Mouse (Mus musculus) inflammation-experienced regulatory T-cells, adult 6 months (primary cell): ENCODE results near the gene Siglecg. TPM values are rescaled to one million over a fixed set of nuclear protein-coding genes. Genes with fewer than 3 reads are reported as not detected.
A peak's percentile ranks its signal among the peaks of the same experiment; 100 is the strongest.

Experiments used
- ATAC-seq: one replicate; pipeline ENCODE4 v1.8.0; 2017
- polyA plus RNA-seq, 3 experiments: library from polyadenylated mRNA; unstranded; fragments of 100-300 nt; shearing (Covaris generic); gene quantifications; one replicate each; pipeline ENCODE4 v1.2.1; 2017

The Siglecg gene
- polyA plus RNA-seq, 3 experiments from 2014 or later = 1.5 to 2.0 TPM; not detected in 1

GRCm38 (mm10) chr7:43442684-43443083 lies 34.7 kb downstream of the Siglecg start:
- ATAC-seq = no peak

- peak; percentile 85 for ATAC-seq
These were observed 35.3 kb downstream of the Siglecg start for GRCm38 (mm10) chr7:43443126-43443916.

- peak; percentile 95 for ATAC-seq
These were observed 35.9 kb downstream of the Siglecg start, which contains the start of the genes Etfb and Gm45233 for GRCm38 (mm10) chr7:43443917-43444293. Gene Etfb, plus strand, starts transcription at chr7:43444083. Gene Gm45233, plus strand, starts transcription at chr7:43444128.

GRCm38 (mm10) chr7:43447801-43448200 lies 39.8 kb downstream of the Siglecg start:
- ATAC-seq = no peak

GRCm38 (mm10) chr7:43448246-43448645 lies 40.2 kb downstream of the Siglecg start:
- no peak for ATAC-seq

GRCm38 (mm10) chr7:43449811-43450210 lies 41.8 kb downstream of the Siglecg start:
- no peak for ATAC-seq

GRCm38 (mm10) chr7:43451726-43452125 lies 43.7 kb downstream of the Siglecg start:
- no peak for ATAC-seq

- no peak for ATAC-seq
These were observed 44.6 kb downstream of the Siglecg start for GRCm38 (mm10) chr7:43452609-43453008.

GRCm38 (mm10) chr7:43453599-43454355 lies 45.8 kb downstream of the Siglecg start:
- no peak for ATAC-seq

- ATAC-seq = no peak
These were observed 46.4 kb downstream of the Siglecg start for GRCm38 (mm10) chr7:43454371-43454770.

- no peak for ATAC-seq
These were observed 54.8 kb downstream of the Siglecg start, which contains the start of gene Vsig10l for GRCm38 (mm10) chr7:43462851-43463250. Gene Vsig10l, plus strand, starts transcription at chr7:43463151.

- no peak for ATAC-seq
These were observed 56.0 kb downstream of the Siglecg start for GRCm38 (mm10) chr7:43463976-43464375.

- no peak for ATAC-seq
These were observed 56.9 kb downstream of the Siglecg start for GRCm38 (mm10) chr7:43464864-43465343.

GRCm38 (mm10) chr7:43465344-43466098 lies 57.5 kb downstream of the Siglecg start:
- peak; percentile 84 for ATAC-seq

- ATAC-seq = peak; percentile 69
These were observed 58.2 kb downstream of the Siglecg start for GRCm38 (mm10) chr7:43466099-43466694.

Other genes with a start within 250 kb of the Siglecg start
- 10 to 100 TPM; 14.9 to 19.1 (median 18.7) TPM for gene Zfp715, start 94.9 kb upstream of the Siglecg start, polyA plus RNA-seq
- not detected for gene Siglecf, start 56.9 kb upstream of the Siglecg start, polyA plus RNA-seq
- not detected for gene Lim2, start 19.5 kb downstream of the Siglecg start, polyA plus RNA-seq
- gene Nkg7, start 28.9 kb downstream of the Siglecg start, polyA plus RNA-seq = 1,000 to 10,000 TPM in 1 of 3 experiments, 100 to 1,000 TPM in 2; 132 to 2,523 (median 190) TPM
- gene Cldnd2, start 32.6 kb downstream of the Siglecg start, polyA plus RNA-seq = under 1 TPM in 1 of 3 experiments, not detected in 2; 0.80 TPM
- 100 to 1,000 TPM; 173 to 290 (median 214) TPM for gene Etfb, start 35.9 kb downstream of the Siglecg start, polyA plus RNA-seq
- gene Gm45233, start 35.9 kb downstream of the Siglecg start, polyA plus RNA-seq = not detected
- gene Vsig10l, start 54.9 kb downstream of the Siglecg start, polyA plus RNA-seq = 1 to 10 TPM; 2.4 to 6.8 (median 2.9) TPM
- gene Iglon5, start 81.9 kb downstream of the Siglecg start, polyA plus RNA-seq = under 1 TPM in 2 of 3 experiments, not detected in 1; 0.15 to 0.36 TPM
- gene 4931406B18Rik, start 97.7 kb downstream of the Siglecg start, polyA plus RNA-seq = not detected
- gene Cd33, start 136.2 kb downstream of the Siglecg start, polyA plus RNA-seq = under 1 TPM in 1 of 3 experiments, not detected in 2; 0.39 TPM
- gene Zfp658, start 154.1 kb downstream of the Siglecg start, polyA plus RNA-seq = 1 to 10 TPM; 2.8 to 4.3 (median 3.3) TPM
- 10 to 100 TPM; 10.7 to 11.7 (median 11.7) TPM for gene Zfp719, start 171.4 kb downstream of the Siglecg start, polyA plus RNA-seq
- gene Zfp819, start 199.0 kb downstream of the Siglecg start, polyA plus RNA-seq = not detected
- not detected for gene Ceacam18, start 226.5 kb downstream of the Siglecg start, polyA plus RNA-seq